ENCODE assay signal across 19 mouse cellular contexts in the genomic region with DNA sequence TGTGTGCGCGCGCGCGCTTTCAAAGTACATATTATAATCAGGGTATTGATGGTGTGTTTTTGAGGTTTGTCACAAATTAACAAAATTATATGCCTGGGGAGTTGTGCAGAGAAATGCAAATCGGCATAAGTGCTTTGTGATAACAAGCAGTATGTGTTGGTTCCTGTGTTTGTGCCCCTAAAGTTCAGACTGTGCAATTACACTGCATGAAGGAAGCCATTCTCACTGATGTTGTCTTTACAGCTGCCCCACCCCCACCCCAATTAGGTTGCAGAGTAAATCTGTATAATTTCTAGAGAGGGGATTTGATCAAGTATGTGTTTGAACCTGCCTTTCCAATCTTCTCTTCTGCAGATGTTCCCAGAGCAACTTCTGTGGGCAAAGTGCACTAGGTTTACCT. TPM values are rescaled to one million over a fixed set of nuclear protein-coding genes. Genes with fewer than 3 reads are reported as not detected.
A peak's percentile ranks its signal among the peaks of the same experiment; 100 is the strongest.
DNase-seq lines count a peak whose midpoint lies in the region; ATAC-seq and TF ChIP-seq lines count a peak whose summit lies in the region.
"Had no signal": no experiment of that assay in that cellular context is flagged by ENCODE, and none has a peak within 500 bp of the region (broad histone marks: within the 10 kb centered on the region; RNA-seq: fewer than 3 reads in every experiment).

No protein-coding gene starts in this region.

- H3K9ac ChIP-seq in intestine, postnatal 0 days (ENCODE audit: low read depth, low read length): no peak overlapping the region
- H3K9ac ChIP-seq in intestine, embryonic 16.5 days (ENCODE audit: low read depth, low read length): no peak overlapping the region
- no peak overlapping the region for H3K9ac ChIP-seq in ES-Bruce4 (ENCODE audit: low read depth, poor library complexity, severe bottlenecking)
- H3K9ac ChIP-seq in forebrain, embryonic 15.5 days (replicated peaks): no peak overlapping the region
- H3K9ac ChIP-seq: hindbrain, embryonic 13.5 days; limb, embryonic 12.5 days; liver, embryonic 15.5 days; neural tube, embryonic 12.5 days had no signal

- no peak for ATAC-seq in intestine, postnatal 0 days
- no peak for ATAC-seq in intestine, embryonic 16.5 days
- ATAC-seq in forebrain, embryonic 15.5 days (replicated peaks): peak; percentile 44; the same call in 1 of the 2 replicates
- ATAC-seq: CD4-positive, CD25-positive, alpha-beta regulatory T cell, adult 4 months had no signal

- H3K36me3 ChIP-seq in intestine, postnatal 0 days (ENCODE audit: control insufficient read depth, insufficient read depth): no peaks in the 10 kb centered on the region; the same call in 1 of the 2 replicates
- H3K36me3 ChIP-seq in intestine, embryonic 16.5 days (ENCODE audit: control insufficient read depth, insufficient read depth, low read length): no peaks in the 10 kb centered on the region
- H3K36me3 ChIP-seq in ES-Bruce4 (ENCODE audit: control insufficient read depth, insufficient read depth, low read length, poor library complexity, severe bottlenecking): peaks cover 12% of the 10 kb centered on the region
- H3K36me3 ChIP-seq in forebrain, embryonic 15.5 days: no peaks in the 10 kb centered on the region
- H3K36me3 ChIP-seq: hindbrain, embryonic 13.5 days; liver, embryonic 15.5 days; neural tube, embryonic 12.5 days had no signal

- TF ChIP-seq CTCF in intestine, postnatal 0 days (IDR thresholded peaks at IDR 0.05; ENCODE audit: low read depth): peak; percentile 38
- no peak for TF ChIP-seq CTCF in ES-Bruce4 (IDR thresholded peaks at IDR 0.05; ENCODE audit: low read depth, low read length)

- no peak for TF ChIP-seq EP300 in ES-Bruce4 (IDR thresholded peaks at IDR 0.05; ENCODE audit: insufficient read depth, low read depth, low read length)

- DNase-seq in A20 (ENCODE audit: low read depth, low spot score): peak; percentile 36
- DNase-seq in ovary, adult 18-20 months (ENCODE audit: low spot score): no peak
- DNase-seq in adrenal gland, postnatal 14 days: no peak
- DNase-seq in adrenal gland, adult 2 months: no peak
- DNase-seq: cerebellum, adult 2 months; embryo, embryonic 11 days; kidney, adult 8-10 months; thymus, postnatal 14 days had no signal

- TF ChIP-seq POLR2A in ES-Bruce4 (IDR thresholded peaks at IDR 0.05; ENCODE audit: insufficient read depth, low read length): no peak

- H3K27ac ChIP-seq in intestine, postnatal 0 days (ENCODE audit: low read depth, low read length): no peak overlapping the region
- H3K27ac ChIP-seq in intestine, embryonic 16.5 days (ENCODE audit: low read length): no peak overlapping the region
- H3K27ac ChIP-seq in ES-Bruce4 (ENCODE audit: insufficient read depth, low read length): peak overlapping the region; percentile 83
- no peak overlapping the region for H3K27ac ChIP-seq in forebrain, embryonic 15.5 days (replicated peaks)
- H3K27ac ChIP-seq: hindbrain, embryonic 13.5 days; limb, embryonic 12.5 days; liver, embryonic 15.5 days; macrophage; neural tube, embryonic 12.5 days had no signal

- WGBS in intestine, postnatal 0 days: 94% methylated on average over 6 of the region's 6 CpGs
- WGBS in intestine, embryonic 16.5 days: 90% methylated on average over 6 of the region's 6 CpGs
- 67% methylated on average over 6 of the region's 6 CpGs for WGBS in forebrain, embryonic 15.5 days

- no peaks in the 10 kb centered on the region for H3K27me3 ChIP-seq in intestine, postnatal 0 days (replicated peaks; ENCODE audit: control insufficient read depth, insufficient read depth, low read length)
- no peaks in the 10 kb centered on the region for H3K27me3 ChIP-seq in intestine, embryonic 16.5 days (replicated peaks; ENCODE audit: control insufficient read depth, insufficient read depth, low read length)
- H3K27me3 ChIP-seq in ES-Bruce4 (ENCODE audit: control insufficient read depth, insufficient read depth, low read length, poor library complexity, severe bottlenecking): no peaks in the 10 kb centered on the region
- no peaks in the 10 kb centered on the region for H3K27me3 ChIP-seq in forebrain, embryonic 15.5 days
- H3K27me3 ChIP-seq: hindbrain, embryonic 13.5 days; limb, embryonic 12.5 days; liver, embryonic 15.5 days; neural tube, embryonic 12.5 days had no signal

- H3K9me3 ChIP-seq in intestine, postnatal 0 days (ENCODE audit: control insufficient read depth): no peaks in the 10 kb centered on the region
- H3K9me3 ChIP-seq in intestine, embryonic 16.5 days (ENCODE audit: control insufficient read depth, low read length): no peaks in the 10 kb centered on the region
- H3K9me3 ChIP-seq in ES-Bruce4 (replicated peaks; ENCODE audit: control insufficient read depth, insufficient read depth, low read length, poor library complexity, severe bottlenecking): no peaks in the 10 kb centered on the region
- no peaks in the 10 kb centered on the region for H3K9me3 ChIP-seq in forebrain, embryonic 15.5 days
- H3K9me3 ChIP-seq: hindbrain, embryonic 13.5 days; limb, embryonic 12.5 days; liver, embryonic 15.5 days; neural tube, embryonic 12.5 days had no signal

- H3K4me2 ChIP-seq in intestine, postnatal 0 days (replicated peaks; ENCODE audit: low read depth): no peak overlapping the region
- H3K4me2 ChIP-seq in intestine, embryonic 16.5 days (ENCODE audit: low read depth, low read length): no peak overlapping the region
- no peak overlapping the region for H3K4me2 ChIP-seq in forebrain, embryonic 15.5 days (replicated peaks)
- H3K4me2 ChIP-seq: hindbrain, embryonic 13.5 days; limb, embryonic 12.5 days; liver, embryonic 15.5 days; neural tube, embryonic 12.5 days had no signal

- H3K4me1 ChIP-seq in intestine, postnatal 0 days (replicated peaks; ENCODE audit: control insufficient read depth, insufficient read depth, low read length): 0 out of 2 replicates have a peak, but pooled peaks cover 3% of the 10 kb centered on the region
- peaks cover 8% of the 10 kb centered on the region; the same call in 1 of the 2 replicates for H3K4me1 ChIP-seq in intestine, embryonic 16.5 days (ENCODE audit: control insufficient read depth, insufficient read depth, low read length)
- H3K4me1 ChIP-seq in ES-Bruce4 (ENCODE audit: control insufficient read depth, insufficient read depth, low read length): peaks cover 6% of the 10 kb centered on the region
- peaks cover 64% of the 10 kb centered on the region for H3K4me1 ChIP-seq in forebrain, embryonic 15.5 days

- H3K4me3 ChIP-seq in intestine, postnatal 0 days (ENCODE audit: low read depth, low read length): no peak overlapping the region
- H3K4me3 ChIP-seq in intestine, embryonic 16.5 days (ENCODE audit: low read length): no peak overlapping the region
- H3K4me3 ChIP-seq in ES-Bruce4 (ENCODE audit: low read depth, low read length): no peak overlapping the region
- H3K4me3 ChIP-seq in forebrain, embryonic 15.5 days: no peak overlapping the region
- H3K4me3 ChIP-seq: hindbrain, embryonic 13.5 days; limb, embryonic 12.5 days; liver, embryonic 15.5 days; neural tube, embryonic 12.5 days had no signal

RNA-seq across cellular contexts. Expression of a gene that starts 7.8 kb away (rescaled TPM):
- polyA plus RNA-seq in intestine, postnatal 0 days (2015; fragmentation: Nextera tagmentation; extraction: Ambion mirVana): 84.1 and 84.3 TPM in 2 replicates
- polyA plus RNA-seq in intestine, embryonic 16.5 days (2015; fragmentation: Nextera tagmentation; extraction: Ambion mirVana): 46.0 and 48.4 TPM in 2 replicates
- 16.1 and 17.5 TPM in 2 replicates for polyA plus RNA-seq in ES-Bruce4 (2011; ENCODE audit: insufficient read depth, insufficient read length, low read depth, missing spikeins)
- 74.4 and 75.6 TPM in 2 replicates for polyA plus RNA-seq in forebrain, embryonic 15.5 days (2015; fragmentation: Nextera tagmentation; extraction: Ambion mirVana)
- total RNA-seq in adrenal gland, postnatal 14 days (2021): 190 and 195 TPM in 2 replicates
- total RNA-seq in adrenal gland, adult 2 months (2021): 100 to 1,000 TPM; 237 to 336 TPM
- polyA plus RNA-seq in adrenal gland, adult 2 months (2012; rRNA removed): 246 and 342 TPM in 2 replicates
- total RNA-seq: granulocyte monocyte progenitor cell, adult 5-6 weeks had no signal

RNA-seq across cellular contexts. Expression of a gene that starts 55.3 kb away (rescaled TPM):
- polyA plus RNA-seq in intestine, postnatal 0 days (2015; fragmentation: Nextera tagmentation; extraction: Ambion mirVana): 10.2 and 10.9 TPM in 2 replicates
- polyA plus RNA-seq in intestine, embryonic 16.5 days (2015; fragmentation: Nextera tagmentation; extraction: Ambion mirVana): 6.3 and 7.2 TPM in 2 replicates
- 12.3 and 14.0 TPM in 2 replicates for polyA plus RNA-seq in ES-Bruce4 (2011; ENCODE audit: insufficient read depth, insufficient read length, low read depth, missing spikeins)
- 11.2 and 11.5 TPM in 2 replicates for polyA plus RNA-seq in forebrain, embryonic 15.5 days (2015; fragmentation: Nextera tagmentation; extraction: Ambion mirVana)
- total RNA-seq in adrenal gland, postnatal 14 days (2021): 6.5 and 7.6 TPM in 2 replicates
- 1 to 10 TPM; 8.5 to 10.0 TPM for total RNA-seq in adrenal gland, adult 2 months (2021)
- polyA plus RNA-seq in adrenal gland, adult 2 months (2012; rRNA removed): 0.78 and 1.2 TPM in 2 replicates
- polyA plus RNA-seq: CD4-positive, CD25-positive, alpha-beta regulatory T cell, adult 4 months had no signal
